Mouse (Mus musculus): ENCODE data around the gene Csf1.

The Csf1 gene

DNA sequence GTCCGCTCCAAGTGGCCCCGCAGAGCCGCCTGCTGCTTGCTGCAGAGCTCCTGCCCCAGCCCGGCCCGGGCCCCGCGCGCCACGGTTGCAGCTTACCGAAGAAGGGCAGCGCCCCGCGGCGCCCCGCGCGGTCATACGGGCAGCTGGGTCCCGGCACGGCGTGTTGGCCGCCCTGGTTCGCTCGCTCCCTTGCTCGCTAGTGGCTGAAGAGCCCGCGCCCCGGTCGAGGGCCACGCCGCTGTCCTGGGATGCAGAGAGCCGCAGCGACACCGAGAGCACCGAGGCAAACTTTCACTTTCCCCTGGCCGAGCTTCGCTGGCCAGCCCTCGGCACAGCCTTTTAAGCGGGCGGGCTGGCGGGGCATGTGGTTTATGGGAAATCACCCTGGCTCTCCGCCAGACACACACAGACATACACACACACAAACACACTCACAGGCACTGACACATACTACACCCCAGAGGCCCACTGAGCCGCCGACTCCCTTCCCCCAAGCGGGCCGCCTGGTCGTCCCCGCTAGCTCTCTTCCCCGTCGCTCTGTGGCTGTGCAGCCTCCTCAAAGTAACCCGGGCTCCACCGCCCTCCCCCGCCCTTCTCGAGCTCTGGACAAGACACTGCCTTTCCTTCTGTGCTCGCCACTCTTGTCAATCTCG lies at the start of gene Csf1:
Gene Csf1 (minus strand): TSS at position 541 of the 653 bp plus-strand sequence.
- peak; percentile 90 for DNase-seq (ENCODE audit: inconsistent ontology term)

- peak; percentile 91 for DNase-seq (ENCODE audit: inconsistent ontology term)
Measured at GRCm38 (mm10) chr3:107808013-107808750, 47.9 kb upstream of the Csf1 start.

- no peak for DNase-seq (ENCODE audit: inconsistent ontology term)
Measured at GRCm38 (mm10) chr3:107807386-107807974, 47.2 kb upstream of the Csf1 start.

- no peak for DNase-seq (ENCODE audit: inconsistent ontology term)
Measured at GRCm38 (mm10) chr3:107806916-107807315, 46.6 kb upstream of the Csf1 start.

DNA sequence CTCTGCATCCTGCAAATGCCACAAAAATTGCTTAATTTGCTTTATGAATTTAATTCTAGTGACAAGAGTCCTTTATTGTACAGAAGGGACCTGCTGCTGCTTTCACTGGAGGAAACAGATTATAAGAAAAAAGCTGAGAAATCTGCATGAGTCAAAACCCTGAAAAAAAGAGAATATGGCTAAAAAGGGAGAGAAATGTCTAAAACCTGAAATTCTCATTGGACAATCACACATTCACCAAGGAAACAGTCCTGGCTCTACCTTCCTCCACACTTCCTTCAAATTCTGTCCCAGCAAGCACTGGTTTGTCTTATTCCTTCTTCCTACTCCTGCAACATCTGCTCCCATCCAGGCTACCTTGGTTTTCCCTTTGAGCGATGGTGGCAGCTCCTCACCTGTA lies 44.5 kb upstream of the Csf1 start:
- no peak for DNase-seq (ENCODE audit: inconsistent ontology term)

DNA sequence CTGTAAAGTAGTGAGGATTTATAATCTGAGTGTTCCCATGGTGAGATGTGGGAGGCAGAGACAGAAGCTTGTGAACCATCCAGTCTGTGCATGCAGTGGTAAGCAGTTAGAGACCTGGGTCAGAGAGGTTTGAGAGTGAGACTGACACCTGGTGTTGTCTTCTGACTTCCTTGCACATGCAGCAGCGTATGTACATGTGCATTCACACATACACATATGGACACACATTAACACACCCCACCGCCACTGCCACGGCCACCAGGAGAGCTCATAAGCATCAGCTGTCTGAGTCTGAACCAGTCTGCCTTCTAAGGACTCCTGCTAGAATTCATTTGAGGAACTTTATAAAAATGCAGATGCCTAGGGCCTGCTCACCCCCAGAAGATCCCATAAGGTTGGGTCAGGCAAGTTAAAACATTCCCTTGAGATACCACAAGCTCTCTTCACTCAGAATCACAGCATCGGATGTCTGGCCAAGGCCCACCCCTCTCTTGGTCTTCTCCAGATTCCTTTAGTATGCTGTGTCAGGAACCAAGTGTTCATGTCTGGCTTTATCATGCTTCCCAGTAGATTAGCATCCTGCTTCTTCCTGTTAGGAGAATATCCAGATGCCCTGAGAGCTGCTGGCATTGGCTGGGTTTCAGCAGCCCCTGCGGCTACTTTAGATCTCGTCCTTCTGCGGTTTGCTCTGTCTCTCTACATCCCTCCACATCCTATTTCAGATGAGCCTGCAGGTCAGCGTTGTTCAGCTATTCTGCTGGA lies 42.1 kb upstream of the Csf1 start:
- no peak for DNase-seq (ENCODE audit: inconsistent ontology term)

GRCm38 (mm10) chr3:107798946-107799345 lies 38.7 kb upstream of the Csf1 start:
- no peak for DNase-seq (ENCODE audit: inconsistent ontology term)

GRCm38 (mm10) chr3:107796191-107796983 lies 36.1 kb upstream of the Csf1 start:
- DNase-seq (ENCODE audit: inconsistent ontology term): peak; percentile 84

DNA sequence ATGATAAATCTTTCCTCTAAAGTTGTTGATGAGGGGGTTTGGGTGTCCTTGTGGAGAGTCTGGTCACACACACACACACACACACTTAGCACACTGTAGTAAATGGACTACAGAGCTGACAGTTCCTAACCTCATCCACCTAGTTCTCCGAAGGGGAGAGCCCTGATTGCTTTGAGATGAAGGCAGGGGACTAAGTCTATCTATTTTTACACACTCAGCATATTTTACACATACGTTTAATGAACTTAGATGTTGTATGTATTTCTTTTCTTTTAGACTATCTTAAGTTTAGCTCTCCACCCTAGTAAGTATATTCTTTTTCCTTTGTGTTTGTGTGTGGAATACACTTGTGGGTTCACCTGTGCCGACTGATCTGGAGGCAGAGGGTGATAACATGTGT lies 34.6 kb upstream of the Csf1 start:
- DNase-seq (ENCODE audit: inconsistent ontology term): no peak

DNA sequence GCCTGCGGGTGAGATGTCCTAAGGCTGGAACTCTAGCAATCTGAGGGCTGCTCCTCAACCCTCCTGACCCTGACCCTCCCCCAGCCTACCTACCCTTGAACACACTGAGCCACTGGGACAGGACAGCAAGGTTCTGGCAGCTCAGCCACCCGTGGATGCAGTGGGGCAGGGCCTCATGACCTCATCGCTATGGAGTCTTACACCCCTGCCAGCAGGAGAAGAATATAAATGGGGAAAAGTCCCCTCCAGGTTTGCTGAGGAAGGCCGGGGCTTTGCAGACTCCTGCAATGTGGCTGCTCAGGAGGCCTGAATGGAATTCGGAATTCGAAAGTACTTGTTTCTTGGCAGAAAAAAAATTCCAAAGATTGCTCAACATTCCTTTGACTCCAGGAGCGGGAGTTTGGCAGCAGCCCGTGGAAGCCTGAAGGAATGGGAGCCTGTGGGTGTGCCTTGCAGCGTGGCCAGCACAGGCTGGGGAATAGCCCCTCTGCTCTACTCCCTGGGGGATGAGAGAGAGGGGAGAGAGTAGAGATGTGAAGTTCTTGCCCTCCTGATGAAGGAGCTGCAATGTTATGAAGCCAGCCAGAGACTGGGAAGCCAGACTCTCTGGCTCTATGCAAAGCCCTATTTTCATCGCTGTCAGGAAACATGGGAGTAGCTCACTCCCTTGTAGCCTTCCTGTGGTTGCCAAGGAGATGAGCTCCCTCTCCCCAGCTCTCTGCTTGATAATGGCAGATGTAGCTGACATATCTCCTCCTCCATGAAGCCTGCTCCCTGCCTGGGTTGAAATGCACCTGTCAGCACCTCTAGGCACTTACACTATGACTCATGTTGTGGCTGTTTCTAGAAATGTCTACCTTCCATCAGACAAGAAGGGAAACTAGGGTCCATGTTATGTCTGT lies 33.3 kb upstream of the Csf1 start:
- peak; percentile 90 for DNase-seq (ENCODE audit: inconsistent ontology term)

DNA sequence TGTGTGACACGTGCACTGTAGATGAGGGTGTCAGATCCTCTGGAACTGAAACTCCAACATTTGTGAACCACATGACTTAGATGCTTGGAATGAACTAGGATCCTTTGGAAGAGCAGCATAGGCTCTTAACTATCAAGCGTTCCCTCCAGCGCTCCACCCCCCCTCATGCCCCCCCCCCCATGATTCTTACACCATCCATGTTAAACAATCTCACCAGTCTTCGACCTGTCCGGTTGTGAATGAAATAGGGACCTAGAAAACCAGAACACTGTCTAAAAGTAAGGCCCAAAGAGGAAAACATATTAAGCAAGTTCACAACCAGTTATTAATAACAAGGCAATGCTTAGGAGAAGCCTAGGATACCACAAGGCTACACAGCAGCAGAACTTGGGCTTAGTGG lies 32.5 kb upstream of the Csf1 start:
- DNase-seq (ENCODE audit: inconsistent ontology term): no peak

DNA sequence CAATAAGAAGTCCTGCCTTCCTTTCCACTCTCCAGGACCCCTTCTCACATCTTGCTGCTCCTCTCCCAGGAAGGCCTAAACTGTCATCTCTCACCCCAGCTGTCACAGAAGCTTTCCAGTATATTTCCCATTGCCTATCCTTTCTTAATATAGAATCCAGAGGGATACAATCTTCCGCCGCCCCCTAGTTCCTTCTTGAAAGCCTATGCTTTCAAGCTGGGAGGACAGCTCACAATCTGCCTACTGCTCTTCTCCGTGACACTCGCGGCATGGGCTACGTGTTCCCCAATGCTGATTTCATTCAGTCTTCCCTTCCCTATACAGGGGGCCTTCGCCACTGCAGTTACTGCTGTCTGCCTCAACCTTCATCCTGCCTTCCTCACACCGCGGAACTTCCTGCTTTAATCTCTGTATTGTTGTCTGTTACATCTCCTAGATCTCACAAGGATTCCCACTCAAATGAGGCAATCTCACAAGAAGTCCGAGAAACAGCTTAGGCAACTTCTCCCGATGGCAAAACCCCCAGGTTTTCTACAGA lies 30.6 kb upstream of the Csf1 start:
- DNase-seq (ENCODE audit: inconsistent ontology term): no peak

- no peak for DNase-seq (ENCODE audit: inconsistent ontology term)
Measured at GRCm38 (mm10) chr3:107790227-107790626, 30.0 kb upstream of the Csf1 start.

DNA sequence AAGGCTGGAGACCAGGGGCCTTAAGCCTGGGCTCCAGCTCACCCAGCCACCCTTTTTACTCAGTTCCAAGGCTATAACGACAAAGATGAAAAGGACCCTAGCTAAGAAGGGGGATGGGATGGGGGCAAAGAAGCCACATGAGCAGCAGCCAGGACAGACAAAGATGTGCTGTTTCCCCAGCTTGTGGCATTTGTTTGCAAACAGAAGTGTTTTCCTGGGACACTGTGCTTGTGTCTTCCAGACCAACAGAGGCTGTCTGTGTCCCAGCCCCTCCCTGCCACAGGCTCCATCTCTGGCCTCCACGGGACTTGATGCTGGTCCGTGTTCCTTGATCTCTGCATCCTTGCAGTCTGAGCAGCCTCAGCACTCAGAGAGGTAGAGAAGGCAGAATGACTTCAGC lies 28.6 kb upstream of the Csf1 start:
- no peak for DNase-seq (ENCODE audit: inconsistent ontology term)

- no peak for DNase-seq (ENCODE audit: inconsistent ontology term)
Measured at GRCm38 (mm10) chr3:107787613-107788501, 27.6 kb upstream of the Csf1 start.

DNA sequence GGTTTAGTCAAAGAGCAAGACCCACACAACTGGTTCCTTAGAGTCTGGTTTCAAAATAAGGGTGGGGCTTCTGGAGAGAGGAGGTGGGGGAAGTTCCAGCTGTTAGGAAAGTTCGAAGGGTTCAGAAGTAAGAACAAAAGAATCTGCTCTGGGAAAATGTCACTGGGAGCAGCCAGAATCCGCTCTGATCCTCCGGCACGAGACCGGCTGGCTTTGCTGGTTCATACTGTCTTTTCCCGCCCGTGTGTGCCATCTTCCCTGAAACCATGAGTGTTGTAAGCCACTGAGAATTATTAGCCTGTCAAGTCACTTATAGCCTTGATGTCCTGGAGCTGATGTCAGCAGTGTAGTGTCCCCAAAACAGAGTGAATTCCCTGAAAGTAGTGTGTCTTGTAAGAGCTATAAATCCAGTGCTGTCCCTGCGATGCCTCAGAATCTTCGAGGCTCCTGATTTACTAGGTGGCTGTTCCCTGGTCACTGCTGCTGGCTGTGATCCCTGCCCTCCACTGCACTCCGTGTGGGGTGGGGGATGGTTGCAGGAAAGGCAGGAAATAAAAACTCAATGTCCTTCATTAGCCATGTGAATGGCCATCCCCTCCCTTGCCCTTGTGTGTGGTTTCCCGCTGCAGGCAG lies 26.8 kb upstream of the Csf1 start:
- no peak for DNase-seq (ENCODE audit: inconsistent ontology term)

DNA sequence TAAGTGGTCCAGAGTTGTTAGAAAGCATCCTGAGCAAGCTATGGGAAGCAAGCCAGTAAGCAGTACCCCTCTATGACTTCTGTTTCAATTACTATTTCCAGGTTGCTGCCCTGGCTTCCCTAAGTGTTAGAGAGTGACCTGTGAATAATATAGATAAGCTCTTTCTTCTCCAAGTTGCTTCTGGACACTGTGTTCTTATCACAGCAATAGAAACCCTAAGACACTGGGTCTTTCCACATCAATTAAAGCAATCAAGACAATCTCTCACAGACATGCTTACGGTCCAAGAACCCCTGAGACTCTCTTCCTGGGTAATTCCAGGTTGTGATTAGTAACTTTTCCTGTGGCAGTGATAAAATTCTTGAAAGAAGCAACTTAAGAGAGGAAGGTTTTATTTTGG lies 26.1 kb upstream of the Csf1 start:
- no peak for DNase-seq (ENCODE audit: inconsistent ontology term)

- no peak for DNase-seq (ENCODE audit: inconsistent ontology term)
Measured at GRCm38 (mm10) chr3:107785546-107785945, 25.3 kb upstream of the Csf1 start.

- no peak for DNase-seq (ENCODE audit: inconsistent ontology term)
Measured at GRCm38 (mm10) chr3:107783315-107783714, 23.0 kb upstream of the Csf1 start.
